Mouse (Mus musculus): Measurements from ENCODE around the gene Spag6.

Spag6 gene

GRCm38 (mm10) chr2:18693871-18694610, at the start of gene Spag6:
Gene Spag6, plus strand, starts transcription at chr2:18694032.
- peak; percentile 78 to 85 for DNase-seq

GRCm38 (mm10) chr2:18648563-18648962, 45.3 kb upstream of the Spag6 start:
- DNase-seq, result no peak

GRCm38 (mm10) chr2:18654821-18655220, 39.0 kb upstream of the Spag6 start:
- DNase-seq, result no peak

GRCm38 (mm10) chr2:18664003-18664402, 29.8 kb upstream of the Spag6 start:
- DNase-seq, result no peak

- no peak for DNase-seq
Measured at GRCm38 (mm10) chr2:18671041-18671440, 22.8 kb upstream of the Spag6 start.

- peak; percentile 90 to 98 for DNase-seq
Measured at GRCm38 (mm10) chr2:18672133-18672765, 21.6 kb upstream of the Spag6 start, which contains the start of gene Commd3. Gene Commd3, plus strand, starts transcription at chr2:18672384.

GRCm38 (mm10) chr2:18672766-18673164, 21.1 kb upstream of the Spag6 start:
- DNase-seq, result peak in 1 of 2 experiments; percentile 23

- DNase-seq, result no peak
Measured at GRCm38 (mm10) chr2:18673766-18674165, 20.1 kb upstream of the Spag6 start.

GRCm38 (mm10) chr2:18674193-18674902, 19.5 kb upstream of the Spag6 start:
- no peak for DNase-seq

GRCm38 (mm10) chr2:18675681-18676456, 18.0 kb upstream of the Spag6 start:
- no peak for DNase-seq

- DNase-seq, result peak; percentile 68 to 84
Measured at GRCm38 (mm10) chr2:18676457-18676935, 17.3 kb upstream of the Spag6 start.

GRCm38 (mm10) chr2:18676936-18677491, 16.8 kb upstream of the Spag6 start, which contains the start of gene Bmi1:
Gene Bmi1, plus strand, starts transcription at chr2:18677018.
- DNase-seq, result peak; percentile 70 to 84

GRCm38 (mm10) chr2:18677631-18678471, 16.0 kb upstream of the Spag6 start:
- DNase-seq, result peak; percentile 52 to 71

- no peak for DNase-seq
Measured at GRCm38 (mm10) chr2:18679701-18680100, 14.1 kb upstream of the Spag6 start.

- no peak for DNase-seq
Measured at GRCm38 (mm10) chr2:18680501-18680900, 13.3 kb upstream of the Spag6 start.

GRCm38 (mm10) chr2:18680961-18681360, 12.9 kb upstream of the Spag6 start:
- peak in 1 of 2 experiments; percentile 39 for DNase-seq

- DNase-seq, result no peak
Measured at GRCm38 (mm10) chr2:18684062-18684461, 9.8 kb upstream of the Spag6 start.

GRCm38 (mm10) chr2:18686386-18686785, 7.4 kb upstream of the Spag6 start:
- no peak for DNase-seq

GRCm38 (mm10) chr2:18686826-18687519, 6.9 kb upstream of the Spag6 start:
- no peak for DNase-seq

GRCm38 (mm10) chr2:18687671-18688170, 6.1 kb upstream of the Spag6 start:
- no peak for DNase-seq
